Mouse (Mus musculus) bone marrow, adult 2 months (tissue): ENCODE data around the gene Senp7.

Experiments
- CTCF ChIP-seq: fragments of 200-500 bp; IDR thresholded peaks from 2 replicates; pipeline ENCODE4 v1.5.1; 2011; ENCODE audit warnings: low read length, control low read depth; ENCODE audit not compliant: control insufficient read depth, insufficient read depth
- POLR2A ChIP-seq: fragments of 200-500 bp; IDR thresholded peaks from 2 replicates; pipeline ENCODE4 v1.6.1; 2011; ENCODE audit warnings: low read depth, mild to moderate bottlenecking, control low read depth, low read length, borderline replicate concordance; ENCODE audit not compliant: control insufficient read depth

- TF ChIP-seq CTCF, result no peak
- no peak for TF ChIP-seq POLR2A
Measured at GRCm38 (mm10) chr16:56071317-56072232, 23.4 kb downstream of the Senp7 start.
